Mouse (Mus musculus) CH12.LX (cell line): ENCODE measurements around the gene Themis3. TPM values are rescaled to one million over a fixed set of nuclear protein-coding genes. Genes with fewer than 3 reads are reported as not detected.

Experiments
- DNase-seq: peaks from one replicate; pipeline ENCODE4 v3.0.0-alpha.2; 2013; ENCODE audit errors: extremely low read depth
- H3K27ac ChIP-seq: 2 replicates; pipeline ENCODE4 v1.5.1; 2012; ENCODE audit warnings: low read depth, mild to moderate bottlenecking, control low read depth, moderate library complexity; ENCODE audit not compliant: insufficient read depth
- H3K27me3 ChIP-seq: replicated peaks from 2 replicates; pipeline ENCODE3; 2012; ENCODE audit warnings: inconsistent platforms
- H3K36me3 ChIP-seq, 2 experiments: replicated peaks in 1 of 2; 2 replicates each; pipeline versions ENCODE3 to v1.6.1; 2012; ENCODE audit warnings: inconsistent platforms in 1 of 2, low read length in 1 of 2, mild to moderate bottlenecking in 1 of 2, mixed read lengths in 1 of 2, moderate library complexity in 1 of 2; ENCODE audit not compliant: control insufficient read depth in 1 of 2, insufficient read depth in 1 of 2
- H3K4me1 ChIP-seq, 2 experiments: 2 replicates each; pipeline ENCODE4 v1.6.1; 2012; ENCODE audit warnings: inconsistent platforms in 1 of 2, moderate library complexity in 1 of 2; ENCODE audit not compliant: insufficient read depth in 2 of 2, control insufficient read depth in 1 of 2
- H3K4me2 ChIP-seq: 2 replicates; pipeline ENCODE4 v1.6.1; 2012; ENCODE audit warnings: low read depth, mild to moderate bottlenecking, control low read depth; ENCODE audit not compliant: poor library complexity, insufficient read depth, severe bottlenecking
- H3K4me3 ChIP-seq, 3 experiments: fragments of 150-350 bp in 1 of 3; sonication (generic) in 1 of 3; replicated peaks in 1 of 3; 2 replicates each; pipeline versions ENCODE3 to v1.5.1; 2011 to 2012; ENCODE audit warnings: low read depth in 2 of 3, low read length in 2 of 3, mild to moderate bottlenecking in 2 of 3, moderate library complexity in 2 of 3, control low read depth in 1 of 3, improper control_type of control experiment in 1 of 3, inconsistent platforms in 1 of 3, mixed read lengths in 1 of 3; ENCODE audit not compliant: poor library complexity in 1 of 3
- H3K79me2 ChIP-seq: replicated peaks from 2 replicates; pipeline ENCODE4 v1.6.1; 2012; ENCODE audit warnings: mild to moderate bottlenecking, moderate library complexity; ENCODE audit not compliant: control insufficient read depth, poor library complexity, insufficient read depth, severe bottlenecking; ENCODE audit errors: extremely low read depth
- H3K9ac ChIP-seq: 2 replicates; pipeline ENCODE4 v1.6.1; 2012; ENCODE audit warnings: low read depth, mild to moderate bottlenecking, control low read depth, moderate library complexity; ENCODE audit not compliant: insufficient read depth
- H3K9me3 ChIP-seq: replicated peaks from 2 replicates; pipeline ENCODE3; 2012; ENCODE audit warnings: low read length, inconsistent platforms, mixed read lengths
- CHD1 ChIP-seq: IDR thresholded peaks from 2 replicates; pipeline ENCODE4 v1.6.1; 2012; ENCODE audit warnings: low read depth, low read length, improper control_type of control experiment, inconsistent platforms
- CHD2 ChIP-seq: IDR thresholded peaks from 2 replicates; pipeline ENCODE4 v1.6.1; 2011; ENCODE audit warnings: low read length, improper control_type of control experiment
- E2F4 ChIP-seq: IDR thresholded peaks from 2 replicates; pipeline ENCODE4 v1.6.1; 2011; ENCODE audit warnings: low read depth, low read length, improper control_type of control experiment; ENCODE audit not compliant: insufficient replicate concordance
- ELF1 ChIP-seq: IDR thresholded peaks from 2 replicates; pipeline ENCODE4 v1.6.1; 2014; ENCODE audit warnings: low read depth, mild to moderate bottlenecking, inconsistent platforms, low read length, improper control_type of control experiment
- JUN ChIP-seq: IDR thresholded peaks from 2 replicates; pipeline ENCODE4 v1.6.1; 2011; ENCODE audit warnings: low read depth, mild to moderate bottlenecking, low read length, improper control_type of control experiment, moderate library complexity; ENCODE audit not compliant: insufficient read depth
- KAT2A ChIP-seq: IDR thresholded peaks from 2 replicates; pipeline ENCODE4 v1.6.1; 2012; ENCODE audit warnings: low read length, improper control_type of control experiment, inconsistent platforms; ENCODE audit not compliant: insufficient replicate concordance
- MAX ChIP-seq: IDR thresholded peaks from 2 replicates; pipeline ENCODE4 v1.6.1; 2011; ENCODE audit warnings: low read length, improper control_type of control experiment
- MAZ ChIP-seq: IDR thresholded peaks from 2 replicates; pipeline ENCODE4 v1.6.1; 2012; ENCODE audit warnings: low read depth, mild to moderate bottlenecking, inconsistent platforms, low read length, improper control_type of control experiment, moderate library complexity
- MXI1 ChIP-seq: IDR thresholded peaks from 2 replicates; pipeline ENCODE4 v1.6.1; 2011; ENCODE audit warnings: mild to moderate bottlenecking, low read depth, low read length, improper control_type of control experiment
- MYC ChIP-seq: IDR thresholded peaks from 2 replicates; pipeline ENCODE4 v1.6.1; 2011; ENCODE audit warnings: low read depth, mild to moderate bottlenecking, improper control_type of control experiment, low read length
- NELFE ChIP-seq: IDR thresholded peaks from 2 replicates; pipeline ENCODE4 v1.6.1; 2011; ENCODE audit warnings: low read depth, low read length, improper control_type of control experiment
- NRF1 ChIP-seq: IDR thresholded peaks from 2 replicates; pipeline ENCODE4 v1.6.1; 2014; ENCODE audit warnings: low read depth, mild to moderate bottlenecking, inconsistent platforms, low read length, improper control_type of control experiment, moderate library complexity
- PAX5 ChIP-seq: IDR thresholded peaks from 2 replicates; pipeline ENCODE4 v1.6.1; 2012; ENCODE audit warnings: low read length, inconsistent platforms, mixed read lengths
- RCOR1 ChIP-seq: conservative IDR thresholded peaks from 2 replicates; pipeline ENCODE4 v1.6.1; 2012; ENCODE audit warnings: low read depth, mild to moderate bottlenecking, inconsistent platforms, low read length, improper control_type of control experiment
- SIN3A ChIP-seq: IDR thresholded peaks from 2 replicates; pipeline ENCODE4 v1.6.1; 2012; ENCODE audit warnings: low read length, improper control_type of control experiment, inconsistent platforms
- ZC3H11A ChIP-seq: IDR thresholded peaks from 2 replicates; pipeline ENCODE4 v1.6.1; 2012; ENCODE audit warnings: low read depth, mild to moderate bottlenecking, inconsistent platforms, low read length, improper control_type of control experiment
- ZKSCAN1 ChIP-seq: IDR thresholded peaks from 2 replicates; pipeline ENCODE4 v1.6.1; 2012; ENCODE audit warnings: low read depth, inconsistent platforms, low read length, improper control_type of control experiment, borderline replicate concordance
- ZMIZ1 ChIP-seq: IDR thresholded peaks from 2 replicates; pipeline ENCODE4 v1.6.1; 2012; ENCODE audit warnings: low read depth, mild to moderate bottlenecking, inconsistent platforms, low read length, improper control_type of control experiment
- ZNF384 ChIP-seq: IDR thresholded peaks from 2 replicates; pipeline ENCODE4 v1.6.1; 2012; ENCODE audit warnings: low read depth, low read length, improper control_type of control experiment, inconsistent platforms
- dilution Hi-C: fragments of 300-500 bp; cut with MboI; formaldehyde crosslinking; loops from 2 replicates; pipeline ENCODE4 v1.14.3; 2020; ENCODE audit warnings: low sequenced_read_pairs; ENCODE audit not compliant: extremely low pct_unique_long_range_greater_than_20kb, extremely low pct_ligation_motif_present
- in situ Hi-C: fragments of 300-500 bp; cut with MboI; formaldehyde crosslinking; loops from 3 replicates; pipeline ENCODE4 v1.14.3; 2019; ENCODE audit warnings: low sequenced_read_pairs, low pct_ligation_motif_present, low pct_unique_long_range_greater_than_20kb, mixed read lengths
- polyA plus RNA-seq: library from polyadenylated mRNA; unstranded; fragments of >175 nt; gene quantifications from 2 replicates; pipeline ENCODE4 v1.2.1, GENCODE M21; 2012; ENCODE audit warnings: low read depth; ENCODE audit not compliant: insufficient read length
- total RNA-seq, 2 experiments: library from RNA; depleted of rRNA; stranded (reverse); fragments of 300-350 nt in 1 of 2; fragments of >200 nt in 1 of 2; gene quantifications; 2 replicates each; pipeline ENCODE4 v1.2.3; 2012 to 2014

Gene Themis3
- total and polyA plus RNA-seq, 3 experiments, result not detected

- DNase-seq, result no peak
- Histone ChIP-seq H3K4me3 (no peak overlapping the region), H3K9ac (no peak overlapping the region), H3K36me3 (no peaks in the 10 kb centered on the region), H3K27ac (no peak overlapping the region), H3K9me3 (peaks cover 62% of the 10 kb centered on the region)
- in situ Hi-C loops, result no loop called here
- TF ChIP-seq SIN3A (no peak), ZMIZ1 (no peak)
- TF ChIP-seq, all 38 proteins: peak for 0
- H3K79me2 ChIP-seq, result no peaks in the 10 kb centered on the region
- H3K4me2 ChIP-seq, result no peak overlapping the region
- dilution Hi-C loops, result no loop called here
- no peaks in the 10 kb centered on the region for H3K4me1 ChIP-seq
- no peaks in the 10 kb centered on the region for H3K27me3 ChIP-seq
These were observed 1.4 kb upstream of the Themis3 start for GRCm38 (mm10) chr17:66595867-66596266.

- H3K27me3 ChIP-seq, result no peaks in the 10 kb centered on the region
- no peak overlapping the region for H3K27ac ChIP-seq
- no peak overlapping the region for H3K4me2 ChIP-seq
- H3K4me1 ChIP-seq, result no peaks in the 10 kb centered on the region
- no peaks in the 10 kb centered on the region for H3K79me2 ChIP-seq
- no peak for DNase-seq
- H3K9ac ChIP-seq, result no peak overlapping the region
- H3K36me3 ChIP-seq, result no peaks in the 10 kb centered on the region
- H3K4me3 ChIP-seq, result no peak overlapping the region
- in situ Hi-C loops (no loop called here), dilution Hi-C loops (no loop called here)
- peaks cover 65% of the 10 kb centered on the region for H3K9me3 ChIP-seq
- TF ChIP-seq MYC (no peak), ELF1 (no peak), RCOR1 (no peak), E2F4 (no peak), ZKSCAN1 (no peak), ZMIZ1 (no peak), MAX (no peak), SIN3A (no peak), ZNF384 (no peak), CHD1 (no peak), PAX5 (no peak), MXI1 (no peak), MAZ (no peak)
These were observed 835 bp upstream of the Themis3 start for GRCm38 (mm10) chr17:66595256-66595655.

- Histone ChIP-seq H3K27ac (no peak overlapping the region), H3K27me3 (no peaks in the 10 kb centered on the region), H3K36me3 (no peaks in the 10 kb centered on the region), H3K4me1 (no peaks in the 10 kb centered on the region)
- dilution Hi-C loops, result no loop called here
- TF ChIP-seq NRF1 (no peak), CHD2 (no peak), NELFE (no peak), MYC (no peak), KAT2A (no peak), JUN (no peak), ZC3H11A (no peak)
- TF ChIP-seq, all 38 proteins: peak for 0
- peaks cover 80% of the 10 kb centered on the region for H3K9me3 ChIP-seq
- in situ Hi-C loops, result no loop called here
- H3K4me2 ChIP-seq, result no peak overlapping the region
- H3K4me3 ChIP-seq, result no peak overlapping the region
- no peak for DNase-seq
- H3K9ac ChIP-seq, result no peak overlapping the region
- H3K79me2 ChIP-seq, result no peaks in the 10 kb centered on the region
These were observed 3.9 kb downstream of the Themis3 start for GRCm38 (mm10) chr17:66590353-66591075.
